Mouse (Mus musculus) testis, postnatal 14 days (tissue): ENCODE results near the gene Hspg2.
"Not testable (repeated sequence)": the region's sequence is repeated elsewhere in the genome, so short reads cannot be mapped to it uniquely, and the experiment has no call there.

Experiments used
- DNase-seq: peaks from one replicate; pipeline ENCODE4 v3.0.0; 2021; ENCODE audit warnings: low spot score

Hspg2 gene

GRCm38 (mm10) chr4:137468260-137469080 is at the start of gene Hspg2:
Hspg2 (plus strand) TSS chr4:137468769.
- DNase-seq: peak; percentile 96

- DNase-seq: no peak
Observed at GRCm38 (mm10) chr4:137430502-137430901, 38.1 kb upstream of the Hspg2 start, which contains the start of gene Cela3b. Cela3b (minus strand) TSS chr4:137430540.

- DNase-seq: not testable (repeated sequence)
Observed at GRCm38 (mm10) chr4:137432700-137433550, 35.6 kb upstream of the Hspg2 start.

- DNase-seq: no peak
Observed at GRCm38 (mm10) chr4:137436979-137437669, 31.4 kb upstream of the Hspg2 start.

- DNase-seq: no peak
Observed at GRCm38 (mm10) chr4:137438842-137439241, 29.7 kb upstream of the Hspg2 start.

GRCm38 (mm10) chr4:137441332-137441731 is 27.2 kb upstream of the Hspg2 start:
- no peak for DNase-seq

GRCm38 (mm10) chr4:137443625-137444024 is 24.9 kb upstream of the Hspg2 start:
- no peak for DNase-seq

- DNase-seq: no peak
Observed at GRCm38 (mm10) chr4:137445881-137446280, 22.7 kb upstream of the Hspg2 start.

GRCm38 (mm10) chr4:137447363-137448196 is 21.0 kb upstream of the Hspg2 start:
- no peak for DNase-seq

- DNase-seq: peak; percentile 33
Observed at GRCm38 (mm10) chr4:137448197-137448596, 20.4 kb upstream of the Hspg2 start.

GRCm38 (mm10) chr4:137448641-137449040 is 19.9 kb upstream of the Hspg2 start:
- no peak for DNase-seq

- no peak for DNase-seq
Observed at GRCm38 (mm10) chr4:137449132-137449531, 19.4 kb upstream of the Hspg2 start.

GRCm38 (mm10) chr4:137449715-137450114 is 18.9 kb upstream of the Hspg2 start:
- no peak for DNase-seq

GRCm38 (mm10) chr4:137452190-137452589 is 16.4 kb upstream of the Hspg2 start:
- no peak for DNase-seq

GRCm38 (mm10) chr4:137453234-137453767 is 15.3 kb upstream of the Hspg2 start, which contains the start of gene 1700013G24Rik:
1700013G24Rik (plus strand) TSS chr4:137453284.
- no peak for DNase-seq

- DNase-seq: no peak
Observed at GRCm38 (mm10) chr4:137454582-137454981, 14.0 kb upstream of the Hspg2 start.

- DNase-seq: no peak
Observed at GRCm38 (mm10) chr4:137456581-137456980, 12.0 kb upstream of the Hspg2 start.

GRCm38 (mm10) chr4:137457292-137457691 is 11.3 kb upstream of the Hspg2 start:
- DNase-seq: no peak

- no peak for DNase-seq
Observed at GRCm38 (mm10) chr4:137458310-137458709, 10.3 kb upstream of the Hspg2 start.

- no peak for DNase-seq
Observed at GRCm38 (mm10) chr4:137458861-137459260, 9.7 kb upstream of the Hspg2 start.

- no peak for DNase-seq
Observed at GRCm38 (mm10) chr4:137460676-137461075, 7.9 kb upstream of the Hspg2 start.
